Mouse (Mus musculus) C2C12 (cell line): ENCODE measurements at regions not wholly inside any gene's neighbourhood (a gene's known extent, or its start where the extent isn't known, plus 50 kb on each side); places are given as distances from the start of the nearest gene placed in this dataset.
"Not testable (repeated sequence)": the region's sequence is repeated elsewhere in the genome, so short reads cannot be mapped to it uniquely, and the experiment has no call there.

ENCODE experiments used
- H3K27me3 ChIP-seq: one replicate; pipeline ENCODE4 v1.6.1; 2011; ENCODE audit not compliant: control insufficient read depth, insufficient read depth, insufficient read length
- H3K36me3 ChIP-seq: one replicate; pipeline ENCODE4 v1.6.1; 2011; ENCODE audit not compliant: control insufficient read depth, insufficient read depth
- H3K4me3 ChIP-seq: one replicate; pipeline ENCODE4 v1.5.1; 2011; ENCODE audit warnings: mild to moderate bottlenecking, control low read depth; ENCODE audit not compliant: poor library complexity, insufficient read depth, severe bottlenecking
- H3K79me2 ChIP-seq: one replicate; pipeline ENCODE4 v1.6.1; 2011; ENCODE audit not compliant: control insufficient read depth, insufficient read depth
- H3K79me3 ChIP-seq: one replicate; pipeline ENCODE4 v1.6.1; 2011; ENCODE audit warnings: low read depth, control low read depth
- H3ac ChIP-seq: one replicate; pipeline ENCODE3; 2011; ENCODE audit warnings: low read depth; ENCODE audit not compliant: control insufficient read depth, insufficient read length
- CEBPB ChIP-seq: IDR thresholded peaks from one replicate; pipeline ENCODE4 v1.6.1; 2011; ENCODE audit warnings: low read depth, mild to moderate bottlenecking, control low read depth, moderate library complexity
- CTCF ChIP-seq: IDR thresholded peaks from one replicate; pipeline ENCODE4 v1.5.1; 2011; ENCODE audit not compliant: control insufficient read depth, insufficient read depth, insufficient read length
- FOSL1 ChIP-seq: IDR thresholded peaks from one replicate; pipeline ENCODE4 v1.8.0; 2011; ENCODE audit warnings: mild to moderate bottlenecking, low read length; ENCODE audit not compliant: poor library complexity, insufficient read depth, severe bottlenecking
- MAX ChIP-seq: IDR thresholded peaks from one replicate; pipeline ENCODE4 v1.6.1; 2011; ENCODE audit warnings: mild to moderate bottlenecking, control low read depth
- MYOD1 ChIP-seq: IDR thresholded peaks from one replicate; pipeline ENCODE4 v1.6.1; 2011; ENCODE audit warnings: low read depth; ENCODE audit not compliant: control insufficient read depth, insufficient read length
- MYOG ChIP-seq: IDR thresholded peaks from one replicate; pipeline ENCODE4 v1.6.1; 2011; ENCODE audit not compliant: control insufficient read depth, insufficient read length; ENCODE audit errors: extremely low read depth
- USF1 ChIP-seq: IDR thresholded peaks from one replicate; pipeline ENCODE4 v1.6.1; 2011; ENCODE audit warnings: low read depth, mild to moderate bottlenecking, control low read depth, moderate library complexity

- Histone ChIP-seq H3K79me3 (no peaks in the 10 kb centered on the region), H3ac (no peak overlapping the region), H3K4me3 (no peak overlapping the region), H3K79me2 (no peaks in the 10 kb centered on the region), H3K36me3 (no peaks in the 10 kb centered on the region), H3K27me3 (no peaks in the 10 kb centered on the region)
- TF ChIP-seq FOSL1 (no peak), MYOD1 (no peak), MAX (no peak)
Measured at GRCm38 (mm10) chr11:111978667-111979066, 803.4 kb upstream of the Sox9 start.

- H3K4me3 ChIP-seq, result no peak overlapping the region
- H3K79me3 ChIP-seq, result no peaks in the 10 kb centered on the region
- TF ChIP-seq MAX, result no peak
- no peak for TF ChIP-seq CEBPB
- no peak for TF ChIP-seq MYOD1
- no peak for TF ChIP-seq MYOG
- H3ac ChIP-seq, result no peak overlapping the region
- no peaks in the 10 kb centered on the region for H3K27me3 ChIP-seq
- no peaks in the 10 kb centered on the region for H3K79me2 ChIP-seq
- H3K36me3 ChIP-seq, result no peaks in the 10 kb centered on the region
Measured at GRCm38 (mm10) chr11:111996395-111996794, 785.6 kb upstream of the Sox9 start.

GRCm38 (mm10) chr11:112010848-112011247 lies 771.2 kb upstream of the Sox9 start:
- H3K79me2 ChIP-seq, H3K79me3 ChIP-seq, H3K4me3 ChIP-seq, H3K36me3 ChIP-seq, H3K27me3 ChIP-seq, H3ac ChIP-seq: not testable (repeated sequence)

GRCm38 (mm10) chr11:112017906-112018305 lies 764.1 kb upstream of the Sox9 start:
- Histone ChIP-seq H3K4me3 (no peak overlapping the region), H3K27me3 (no peaks in the 10 kb centered on the region), H3K79me2 (no peaks in the 10 kb centered on the region), H3K36me3 (no peaks in the 10 kb centered on the region), H3K79me3 (no peaks in the 10 kb centered on the region), H3ac (no peak overlapping the region)
- TF ChIP-seq MYOD1 (no peak), USF1 (no peak), CEBPB (no peak), MAX (no peak), FOSL1 (no peak)

GRCm38 (mm10) chr11:112028031-112028430 lies 754.0 kb upstream of the Sox9 start:
- no peak for TF ChIP-seq MYOG
- no peak for TF ChIP-seq CEBPB
- no peak for TF ChIP-seq MAX
- no peak for TF ChIP-seq FOSL1
- TF ChIP-seq CTCF, result no peak
- TF ChIP-seq USF1, result no peak
- TF ChIP-seq MYOD1, result no peak

GRCm38 (mm10) chr11:112038741-112039140 lies 743.3 kb upstream of the Sox9 start:
- Histone ChIP-seq H3ac (no peak overlapping the region), H3K4me3 (no peak overlapping the region), H3K79me2 (no peaks in the 10 kb centered on the region), H3K36me3 (no peaks in the 10 kb centered on the region), H3K79me3 (no peaks in the 10 kb centered on the region), H3K27me3 (no peaks in the 10 kb centered on the region)
- TF ChIP-seq MYOG, result no peak
- no peak for TF ChIP-seq FOSL1

More at GRCm38 (mm10) chr11:112028031-112028430, 754.0 kb upstream of the Sox9 start:
- Histone ChIP-seq H3K79me2 (no peaks in the 10 kb centered on the region), H3K79me3 (no peaks in the 10 kb centered on the region), H3K36me3 (no peaks in the 10 kb centered on the region), H3ac (no peak overlapping the region), H3K4me3 (no peak overlapping the region), H3K27me3 (no peaks in the 10 kb centered on the region)

- Histone ChIP-seq H3K4me3 (no peak overlapping the region), H3K36me3 (no peaks in the 10 kb centered on the region), H3K79me2 (no peaks in the 10 kb centered on the region), H3ac (no peak overlapping the region), H3K27me3 (no peaks in the 10 kb centered on the region), H3K79me3 (no peaks in the 10 kb centered on the region)
- TF ChIP-seq FOSL1 (no peak), CTCF (no peak), MYOD1 (no peak)
Measured at GRCm38 (mm10) chr11:112044455-112044854, 737.6 kb upstream of the Sox9 start.
